Comparison of ENCODE assay signal across 9 mouse cellular contexts in genomic region chr12:73034901-73035895, GRCm38 (mm10). TPM values are rescaled to one million over a fixed set of nuclear protein-coding genes. Genes with fewer than 3 reads are reported as not detected.
DNase-seq lines count a peak whose midpoint lies in the region; ATAC-seq lines count a peak whose summit lies in the region.
"Had no signal": no experiment of that assay in that cellular context is flagged by ENCODE, and none has a peak within 500 bp of the region (broad histone marks: within the 10 kb centered on the region; RNA-seq: fewer than 3 reads in every experiment).

No protein-coding gene starts in this region.

- DNase-seq in kidney, adult 11 months = no peak
- peak; percentile 43 for DNase-seq in R1 (ENCODE audit: low read depth, low spot score)
- no peak for DNase-seq in B cell, adult 2 months
- no peak for DNase-seq in ovary, adult 18-20 months (ENCODE audit: low spot score)
- no peak for DNase-seq in adrenal gland, postnatal 25 days
- DNase-seq: kidney, postnatal 14 days had no signal

- peak overlapping the region; percentile 44 for H3K4me2 ChIP-seq in kidney, embryonic 14.5 days (replicated peaks; ENCODE audit: low read depth, low read length)
- H3K4me2 ChIP-seq in embryonic facial prominence, embryonic 15.5 days (replicated peaks) = peak overlapping the region; percentile 47
- peak overlapping the region; percentile 57 for H3K4me2 ChIP-seq in limb, embryonic 12.5 days

- H3K27ac ChIP-seq in kidney, embryonic 14.5 days (ENCODE audit: low read depth, low read length) = no peak overlapping the region
- H3K27ac ChIP-seq in embryonic facial prominence, embryonic 15.5 days (replicated peaks) = peak overlapping the region; percentile 84
- H3K27ac ChIP-seq in limb, embryonic 12.5 days = peak overlapping the region; percentile 87

- peaks cover 5% of the 10 kb centered on the region; the same call in 1 of the 2 replicates for H3K4me1 ChIP-seq in kidney, embryonic 14.5 days (ENCODE audit: control insufficient read depth, insufficient read depth, low read length)
- peaks cover 25% of the 10 kb centered on the region for H3K4me1 ChIP-seq in embryonic facial prominence, embryonic 15.5 days
- H3K4me1 ChIP-seq in limb, embryonic 12.5 days (replicated peaks) = peaks cover 39% of the 10 kb centered on the region

- peak; percentile 75 for ATAC-seq in kidney, embryonic 14.5 days (ENCODE audit: low FRiP score, low TSS enrichment)
- ATAC-seq in embryonic facial prominence, embryonic 15.5 days (ENCODE audit: insufficient number of reproducible peaks, low FRiP score, low TSS enrichment, low read depth) = peak; percentile 64
- peak; percentile 66 for ATAC-seq in limb, embryonic 12.5 days (ENCODE audit: insufficient number of reproducible peaks, insufficient read depth, low FRiP score, low TSS enrichment, low read depth)

- peaks cover 56% of the 10 kb centered on the region for H3K27me3 ChIP-seq in kidney, embryonic 14.5 days (ENCODE audit: control insufficient read depth, insufficient read depth, low read length)
- H3K27me3 ChIP-seq in embryonic facial prominence, embryonic 15.5 days = peaks cover 41% of the 10 kb centered on the region
- H3K27me3 ChIP-seq in limb, embryonic 12.5 days = peaks cover 60% of the 10 kb centered on the region

- H3K9ac ChIP-seq in kidney, embryonic 14.5 days (ENCODE audit: low read depth, low read length) = peak overlapping the region; percentile 31; the same call in 1 of the 2 replicates
- H3K9ac ChIP-seq in embryonic facial prominence, embryonic 15.5 days = peak overlapping the region; percentile 27; the same call in 1 of the 2 replicates
- peak overlapping the region; percentile 57 for H3K9ac ChIP-seq in limb, embryonic 12.5 days (replicated peaks)

- peak overlapping the region; percentile 21; the same call in 1 of the 2 replicates for H3K4me3 ChIP-seq in kidney, embryonic 14.5 days (ENCODE audit: low read length)
- H3K4me3 ChIP-seq in embryonic facial prominence, embryonic 15.5 days (replicated peaks) = peak overlapping the region; percentile 27
- H3K4me3 ChIP-seq in limb, embryonic 12.5 days (replicated peaks) = peak overlapping the region; percentile 27

- no peaks in the 10 kb centered on the region for H3K36me3 ChIP-seq in kidney, embryonic 14.5 days (ENCODE audit: control insufficient read depth, insufficient read depth, low read length)
- no peaks in the 10 kb centered on the region for H3K36me3 ChIP-seq in embryonic facial prominence, embryonic 15.5 days
- 0 out of 2 replicates have a peak, but pooled peaks cover 5% of the 10 kb centered on the region for H3K36me3 ChIP-seq in limb, embryonic 12.5 days

- H3K9me3 ChIP-seq in kidney, embryonic 14.5 days (ENCODE audit: control insufficient read depth, low read length) = no peaks in the 10 kb centered on the region
- no peaks in the 10 kb centered on the region for H3K9me3 ChIP-seq in embryonic facial prominence, embryonic 15.5 days (replicated peaks)
- H3K9me3 ChIP-seq in limb, embryonic 12.5 days = no peaks in the 10 kb centered on the region

- 3% methylated on average over 41 of the region's 43 CpGs for WGBS in kidney, embryonic 14.5 days
- WGBS in embryonic facial prominence, embryonic 15.5 days = 12% methylated on average over 42 of the region's 43 CpGs
- WGBS in limb, embryonic 12.5 days = 2% methylated on average over 39 of the region's 43 CpGs

RNA-seq across cellular contexts. Expression of gene Six1, which starts 18.5 kb away (rescaled TPM):
- 0.12 and 0.16 TPM in 2 replicates for polyA plus RNA-seq in kidney, embryonic 14.5 days (2014; fragmentation: Nextera tagmentation; extraction: Ambion mirVana)
- polyA plus RNA-seq in embryonic facial prominence, embryonic 15.5 days (2015; fragmentation: Nextera tagmentation; extraction: Ambion mirVana) = 40.0 and 48.3 TPM in 2 replicates
- polyA plus RNA-seq in limb, embryonic 12.5 days (2016; fragmentation: Nextera tagmentation; extraction: Ambion mirVana) = 60.3 and 72.1 TPM in 2 replicates
- total RNA-seq in adrenal gland, postnatal 25 days (2021) = 1.6 and 4.2 TPM in 2 replicates

Comparison
In these comparisons a context has a peak if more than half of its experiments do, and no peak if none do; other contexts are left out.
1. RNA of gene Six1, which starts 18.5 kb away (polyA plus RNA-seq): 60.3 to 72.1 TPM in limb, embryonic 12.5 days and 40.0 to 48.3 TPM in embryonic facial prominence, embryonic 15.5 days; 0.12 to 0.16 TPM in kidney, embryonic 14.5 days; every median in the first group is over 10 times any median in the second.
2. Peak in every context shown above with its lines, with median percentiles within 50 percentile points of each other: ATAC-seq, H3K4me2 ChIP-seq, H3K4me3 ChIP-seq and H3K9ac ChIP-seq.